Mouse (Mus musculus) liver, adult 2 months (tissue): ENCODE results near the gene Arhgef3. TPM values are rescaled to one million over a fixed set of nuclear protein-coding genes. Genes with fewer than 3 reads are reported as not detected.

Experiments
- DNase-seq: peaks from one replicate; pipeline ENCODE4 v3.0.0-alpha.2; 2011; ENCODE audit warnings: low read depth, low spot score; ENCODE audit errors: extremely low read depth
- H3K27ac ChIP-seq: fragments of 200-500 bp; replicated peaks from 2 replicates; pipeline ENCODE4 v1.5.1; 2012; ENCODE audit warnings: low read depth, mild to moderate bottlenecking, control low read depth, inconsistent platforms, low read length; ENCODE audit not compliant: insufficient read depth
- H3K27me3 ChIP-seq: fragments of 200-500 bp; 2 replicates; pipeline ENCODE4 v1.6.1; 2012; ENCODE audit warnings: mild to moderate bottlenecking, moderate library complexity, low read length, inconsistent platforms; ENCODE audit not compliant: control insufficient read depth, insufficient read depth
- H3K36me3 ChIP-seq: fragments of 200-500 bp; 2 replicates; pipeline ENCODE4 v1.6.1; 2012; ENCODE audit warnings: low read length, inconsistent platforms; ENCODE audit not compliant: control insufficient read depth, insufficient read depth
- H3K4me1 ChIP-seq: fragments of 200-500 bp; 2 replicates; pipeline ENCODE4 v1.6.1; 2011; ENCODE audit warnings: low read length; ENCODE audit not compliant: control insufficient read depth, insufficient read depth
- H3K4me3 ChIP-seq: fragments of 200-500 bp; 2 replicates; pipeline ENCODE4 v1.5.1; 2011; ENCODE audit warnings: low read depth, mild to moderate bottlenecking, control low read depth, low read length, moderate library complexity; ENCODE audit not compliant: insufficient read depth
- H3K79me2 ChIP-seq: fragments of 200-500 bp; 2 replicates; pipeline ENCODE4 v1.6.1; 2012; ENCODE audit warnings: inconsistent platforms, mild to moderate bottlenecking, low read length, moderate library complexity; ENCODE audit not compliant: control insufficient read depth, insufficient read depth
- H3K9ac ChIP-seq: fragments of 200-500 bp; 2 replicates; pipeline ENCODE4 v1.6.1; 2012; ENCODE audit warnings: low read depth, mild to moderate bottlenecking, control low read depth, inconsistent platforms, low read length
- CTCF ChIP-seq: fragments of 200-500 bp; IDR thresholded peaks from 2 replicates; pipeline ENCODE4 v1.5.1; 2011; ENCODE audit warnings: low read depth, low read length, control low read depth
- POLR2A ChIP-seq: fragments of 200-500 bp; IDR thresholded peaks from 2 replicates; pipeline ENCODE4 v1.6.1; 2011; ENCODE audit warnings: low read length, control low read depth; ENCODE audit not compliant: insufficient read depth; ENCODE audit errors: extremely low read depth
- WGBS: fragments of 180-500 bp; shearing (Covaris S2); methylation state at CpG from one replicate; pipeline ENCODE4 v1.1.7; 2018; 5-methylcytosine and 5-hydroxymethylcytosine counted together
- polyA plus RNA-seq: library from polyadenylated mRNA; depleted of rRNA; stranded (reverse); fragments of >200 nt; gene quantifications from 2 replicates; pipeline ENCODE4 v1.2.3, GENCODE M21; 2012
- total RNA-seq: library from RNA; depleted of rRNA; stranded (reverse); fragments of >200 nt; gene quantifications from 2 replicates; pipeline ENCODE4 v1.2.3, GENCODE M21; 2014

Gene Arhgef3
- total and polyA plus RNA-seq, 2 experiments, result 6.4 to 19.3 TPM

DNA sequence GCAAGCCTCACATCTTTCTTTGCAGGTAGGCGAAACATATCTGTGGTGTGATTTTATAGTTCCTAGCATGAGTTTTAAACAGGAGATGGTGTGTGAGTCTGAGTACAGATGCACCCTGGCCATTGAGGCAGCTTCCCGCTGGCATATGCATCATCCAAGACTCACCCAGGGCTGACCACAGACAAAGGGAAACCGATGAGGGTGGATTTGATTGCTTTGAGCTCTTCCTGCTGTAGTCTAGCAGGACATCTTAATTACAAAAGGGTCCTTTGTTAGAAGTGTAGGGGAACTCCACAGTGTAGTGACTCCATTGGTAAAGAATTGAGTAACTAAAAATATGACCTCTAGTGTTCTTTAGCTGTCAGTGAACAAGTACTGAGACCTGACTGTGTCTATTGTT lies 232.5 kb downstream of the Arhgef3 start:
- Histone ChIP-seq H3K27me3 (no peaks in the 10 kb centered on the region), H3K9ac (no peak overlapping the region), H3K4me3 (no peak overlapping the region), H3K4me1 (peaks cover 43% of the 10 kb centered on the region), H3K27ac (no peak overlapping the region), H3K36me3 (no peaks in the 10 kb centered on the region; the same call in 1 of the 2 replicates), H3K79me2 (peaks cover 15% of the 10 kb centered on the region; the same call in 1 of the 2 replicates)
- no peak for DNase-seq
- 79% methylated on average over 3 of the region's 3 CpGs for WGBS
- TF ChIP-seq POLR2A (no peak), CTCF (no peak)

DNA sequence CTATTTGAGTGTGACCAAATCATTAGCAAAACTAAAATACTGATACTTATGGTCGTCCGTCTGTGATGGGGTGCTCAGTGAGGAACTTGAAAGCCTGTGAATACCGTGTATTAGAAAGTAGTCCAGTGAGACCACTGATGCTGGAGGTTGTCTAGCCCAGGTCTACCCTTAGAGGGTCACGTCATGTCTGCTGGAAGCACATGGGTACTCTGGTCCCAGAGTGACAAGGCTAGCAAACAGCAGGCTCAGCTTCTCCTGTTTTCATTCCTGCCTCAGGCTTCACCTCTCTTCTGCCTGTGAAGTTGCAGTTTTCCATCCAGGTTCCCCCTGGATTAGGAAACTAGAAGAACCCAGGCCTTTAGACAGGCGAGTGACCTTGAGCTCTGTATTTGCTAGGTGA lies 233.0 kb downstream of the Arhgef3 start:
- peaks cover 40% of the 10 kb centered on the region for H3K4me1 ChIP-seq
- H3K4me3 ChIP-seq, result no peak overlapping the region
- no peak for DNase-seq
- H3K27ac ChIP-seq, result no peak overlapping the region
- no peaks in the 10 kb centered on the region for H3K27me3 ChIP-seq
- H3K9ac ChIP-seq, result no peak overlapping the region
- H3K36me3 ChIP-seq, result no peaks in the 10 kb centered on the region; the same call in 1 of the 2 replicates
- TF ChIP-seq CTCF, result no peak
- no peak for TF ChIP-seq POLR2A
- WGBS, result 94% methylated on average over 5 of the region's 5 CpGs
- peaks cover 15% of the 10 kb centered on the region; the same call in 1 of the 2 replicates for H3K79me2 ChIP-seq

DNA sequence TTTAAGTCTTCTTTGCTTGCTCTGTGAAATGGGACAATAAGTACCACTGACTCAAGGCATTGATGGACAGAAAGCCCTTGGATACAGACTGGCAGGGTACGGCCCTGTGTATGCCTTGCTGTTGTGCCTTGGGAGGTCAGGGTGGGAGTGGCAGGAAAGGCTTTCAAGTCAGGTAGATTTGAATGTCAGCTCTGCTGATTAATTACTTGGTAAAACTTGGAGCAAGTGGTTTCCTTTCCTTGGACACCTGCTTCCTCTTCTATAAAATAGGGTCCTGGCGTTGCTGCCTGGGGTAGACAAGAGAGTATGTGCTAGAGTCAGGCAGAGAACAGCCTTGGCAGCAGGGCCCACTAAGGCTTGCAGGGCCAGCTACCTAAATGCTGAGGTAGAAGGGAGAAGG lies 233.4 kb downstream of the Arhgef3 start:
- TF ChIP-seq CTCF, result no peak
- TF ChIP-seq POLR2A, result no peak
- no peak overlapping the region for H3K27ac ChIP-seq
- no peak overlapping the region for H3K4me3 ChIP-seq
- H3K27me3 ChIP-seq, result no peaks in the 10 kb centered on the region
- 82% methylated on average over 2 of the region's 2 CpGs for WGBS
- no peak overlapping the region for H3K9ac ChIP-seq
- DNase-seq, result no peak
- H3K36me3 ChIP-seq, result no peaks in the 10 kb centered on the region; the same call in 1 of the 2 replicates
- peaks cover 19% of the 10 kb centered on the region; the same call in 1 of the 2 replicates for H3K79me2 ChIP-seq
- H3K4me1 ChIP-seq, result peaks cover 40% of the 10 kb centered on the region

DNA sequence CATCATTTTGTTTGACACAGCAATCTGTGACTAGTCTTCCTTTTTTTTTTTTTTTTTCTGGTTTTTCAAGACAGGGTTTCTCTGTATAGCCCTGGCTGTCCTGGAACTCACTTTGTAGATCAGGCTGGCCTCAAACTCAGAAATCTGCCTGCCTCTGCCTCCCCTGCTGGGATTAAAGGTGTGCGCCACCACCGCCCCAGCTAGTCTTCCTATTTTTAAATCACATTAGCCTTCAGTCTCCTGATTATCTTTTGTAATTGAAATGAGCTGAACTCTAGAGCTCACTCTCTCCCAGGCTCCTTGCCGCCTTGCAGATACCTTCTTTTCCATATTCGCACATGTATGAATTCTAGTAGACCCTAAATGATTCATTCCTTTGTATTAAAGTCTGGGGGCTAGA lies 234.0 kb downstream of the Arhgef3 start:
- Histone ChIP-seq H3K27me3 (no peaks in the 10 kb centered on the region), H3K4me1 (peaks cover 44% of the 10 kb centered on the region), H3K27ac (no peak overlapping the region), H3K4me3 (no peak overlapping the region), H3K9ac (no peak overlapping the region), H3K36me3 (no peaks in the 10 kb centered on the region; the same call in 1 of the 2 replicates), H3K79me2 (peaks cover 22% of the 10 kb centered on the region; the same call in 1 of the 2 replicates)
- no peak for DNase-seq
- over 99% methylated on average over 4 of the region's 4 CpGs for WGBS
- no peak for TF ChIP-seq CTCF
- no peak for TF ChIP-seq POLR2A

DNA sequence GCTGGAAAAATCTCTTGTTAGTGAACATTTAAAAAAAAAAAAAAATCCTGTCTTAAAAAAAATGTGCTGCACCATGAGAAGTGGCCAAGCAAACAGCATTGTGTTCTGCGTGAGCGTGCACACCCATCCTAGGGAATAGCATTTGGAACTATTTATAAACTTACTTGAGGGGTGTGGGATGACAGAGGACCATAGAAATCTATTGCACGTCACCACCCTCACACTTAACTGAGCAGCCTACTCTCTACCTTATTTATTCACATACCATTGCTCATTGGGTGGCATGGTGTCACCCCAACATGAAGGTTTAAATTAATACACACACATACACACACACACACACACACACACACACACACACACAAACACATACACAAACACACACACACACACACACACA lies 234.4 kb downstream of the Arhgef3 start:
- TF ChIP-seq POLR2A (no peak), CTCF (no peak)
- peaks cover 40% of the 10 kb centered on the region for H3K4me1 ChIP-seq
- WGBS, result 96% methylated on average over 3 of the region's 3 CpGs
- peaks cover 2% of the 10 kb centered on the region; the same call in 1 of the 2 replicates for H3K36me3 ChIP-seq
- no peaks in the 10 kb centered on the region for H3K27me3 ChIP-seq
- H3K27ac ChIP-seq, result no peak overlapping the region
- peaks cover 27% of the 10 kb centered on the region; the same call in 1 of the 2 replicates for H3K79me2 ChIP-seq
- no peak for DNase-seq
- no peak overlapping the region for H3K4me3 ChIP-seq
- no peak overlapping the region for H3K9ac ChIP-seq
